Mouse (Mus musculus) olfactory bulb, adult 2 months (tissue): ENCODE data around the gene Dhh. TPM values are rescaled to one million over a fixed set of nuclear protein-coding genes. Genes with fewer than 3 reads are reported as not detected.

Experiments used
- H3K27ac ChIP-seq: fragments of 200-500 bp; 2 replicates; pipeline ENCODE4 v1.5.1; 2012; ENCODE audit warnings: low read depth, low read length; ENCODE audit not compliant: insufficient read depth
- H3K4me1 ChIP-seq: fragments of 200-500 bp; 2 replicates; pipeline ENCODE4 v1.6.1; 2012; ENCODE audit warnings: low read length; ENCODE audit not compliant: control insufficient read depth, insufficient read depth
- H3K4me3 ChIP-seq: fragments of 200-500 bp; 2 replicates; pipeline ENCODE4 v1.5.1; 2012; ENCODE audit warnings: mild to moderate bottlenecking, low read depth, low read length, moderate library complexity; ENCODE audit not compliant: insufficient read depth
- CTCF ChIP-seq: fragments of 200-500 bp; IDR thresholded peaks from 2 replicates; pipeline ENCODE4 v1.5.1; 2012; ENCODE audit warnings: low read depth, mild to moderate bottlenecking, low read length, moderate library complexity; ENCODE audit not compliant: insufficient read depth
- POLR2A ChIP-seq: fragments of 200-500 bp; IDR thresholded peaks from 2 replicates; pipeline ENCODE4 v1.6.1; 2012; ENCODE audit warnings: mild to moderate bottlenecking, low read depth, low read length, moderate library complexity; ENCODE audit not compliant: insufficient read depth
- WGBS: fragments of 180-500 bp; shearing (Covaris S2); methylation state at CpG from one replicate; pipeline ENCODE4 v1.1.7; 2018; 5-methylcytosine and 5-hydroxymethylcytosine counted together
- polyA plus RNA-seq: library from polyadenylated mRNA; stranded (reverse); fragments of >200 nt; gene quantifications from 2 replicates; pipeline ENCODE4 v1.2.4, GENCODE M21; 2012; ENCODE audit warnings: low replicate concordance; ENCODE audit not compliant: missing spikeins, insufficient read depth, insufficient read length

The Dhh gene
- polyA plus RNA-seq, 1 experiment, result not detected

GRCm38 (mm10) chr15:98849165-98849564, 49.2 kb downstream of the Dhh start:
- no peak overlapping the region for H3K27ac ChIP-seq
- no peaks in the 10 kb centered on the region for H3K4me1 ChIP-seq
- WGBS, result 93% methylated on average over 11 of the region's 11 CpGs
- no peak overlapping the region for H3K4me3 ChIP-seq
- TF ChIP-seq CTCF (no peak), POLR2A (no peak)

- Histone ChIP-seq H3K4me1 (peaks cover 20% of the 10 kb centered on the region), H3K4me3 (no peak overlapping the region), H3K27ac (no peak overlapping the region)
- 83% methylated on average over 8 of the region's 8 CpGs for WGBS
- no peak for TF ChIP-seq CTCF
- TF ChIP-seq POLR2A, result no peak
These were observed 52.2 kb downstream of the Dhh start for GRCm38 (mm10) chr15:98846140-98846539.

- Histone ChIP-seq H3K4me1 (peaks cover 20% of the 10 kb centered on the region), H3K27ac (no peak overlapping the region), H3K4me3 (no peak overlapping the region)
- WGBS, result 88% methylated on average over 2 of the region's 2 CpGs
- TF ChIP-seq CTCF (no peak), POLR2A (no peak)
These were observed 53.2 kb downstream of the Dhh start for GRCm38 (mm10) chr15:98845149-98845548.

- TF ChIP-seq CTCF, result no peak
- no peak for TF ChIP-seq POLR2A
- no peak overlapping the region for H3K4me3 ChIP-seq
- no peak overlapping the region for H3K27ac ChIP-seq
- H3K4me1 ChIP-seq, result peaks cover 20% of the 10 kb centered on the region
- WGBS, result 88% methylated on average over 11 of the region's 11 CpGs
These were observed 54.6 kb downstream of the Dhh start for GRCm38 (mm10) chr15:98843595-98844223.

Other genes starting within 250 kb of the Dhh start
- not detected in 2 replicates for gene Ddx23, start 235.6 kb downstream of the Dhh start, polyA plus RNA-seq
- not detected in 2 replicates for gene Rnd1, start 221.1 kb downstream of the Dhh start, polyA plus RNA-seq
- not detected in 2 replicates for gene Ccdc65, start 190.3 kb downstream of the Dhh start, polyA plus RNA-seq
- not detected in 2 replicates for gene Fkbp11, start 170.3 kb downstream of the Dhh start, polyA plus RNA-seq
- gene Arf3, start 135.3 kb downstream of the Dhh start, polyA plus RNA-seq, result 167 TPM in 1 of 2 replicates, not detected in the other
- not detected in 2 replicates for gene Wnt10b, start 120.4 kb downstream of the Dhh start, polyA plus RNA-seq
- gene Wnt1, start 108.7 kb downstream of the Dhh start, polyA plus RNA-seq, result not detected in 2 replicates
- 108 TPM in 1 of 2 replicates, not detected in the other for gene Ddn, start 89.0 kb downstream of the Dhh start, polyA plus RNA-seq
- not detected in 2 replicates for gene Prkag1, start 67.0 kb downstream of the Dhh start, polyA plus RNA-seq
- 38.3 and 267 TPM in 2 replicates for gene Kmt2d, start 27.3 kb downstream of the Dhh start, polyA plus RNA-seq
- gene Rhebl1, start 4.0 kb downstream of the Dhh start, polyA plus RNA-seq, result not detected in 2 replicates
- not detected in 2 replicates for gene Lmbr1l, start 19.7 kb upstream of the Dhh start, polyA plus RNA-seq
- gene Tuba1b, start 36.0 kb upstream of the Dhh start, polyA plus RNA-seq, result 649 and 1,228 TPM in 2 replicates
- not detected in 2 replicates for gene Gm49450, start 55.0 kb upstream of the Dhh start, polyA plus RNA-seq
- gene Tuba1a, start 55.2 kb upstream of the Dhh start, polyA plus RNA-seq, result 1,035 TPM in 1 of 2 replicates, not detected in the other
- gene Tuba1c, start 131.4 kb upstream of the Dhh start, polyA plus RNA-seq, result not detected in 2 replicates
- not detected in 2 replicates for gene Prph, start 156.6 kb upstream of the Dhh start, polyA plus RNA-seq
- not detected in 2 replicates for gene Troap, start 176.0 kb upstream of the Dhh start, polyA plus RNA-seq
- gene C1ql4, start 189.3 kb upstream of the Dhh start, polyA plus RNA-seq, result not detected in 2 replicates
- not detected in 2 replicates for gene Dnajc22, start 194.6 kb upstream of the Dhh start, polyA plus RNA-seq
- gene Spats2, start 227.4 kb upstream of the Dhh start, polyA plus RNA-seq, result not detected in 2 replicates